Mouse (Mus musculus) MEL (cell line): ENCODE measurements around the gene Hrh1. TPM values are rescaled to one million over a fixed set of nuclear protein-coding genes. Genes with fewer than 3 reads are reported as not detected.

Experiments used
- DNase-seq: peaks from one replicate; pipeline ENCODE4 v3.0.0; 2011; ENCODE audit warnings: low read depth, low spot score
- H3K27ac ChIP-seq: 2 replicates; pipeline ENCODE4 v1.5.1; 2012; ENCODE audit warnings: low read depth, mild to moderate bottlenecking, control low read depth, low read length, moderate library complexity; ENCODE audit not compliant: control insufficient read depth
- H3K27me3 ChIP-seq, 2 experiments: fragments of 150-350 bp in 1 of 2; sonication (generic) in 1 of 2; 2 replicates each; pipeline ENCODE4 v1.6.1; 2012; ENCODE audit warnings: low read length in 2 of 2, mild to moderate bottlenecking in 2 of 2, improper control_type of control experiment in 1 of 2, moderate library complexity in 1 of 2; ENCODE audit not compliant: insufficient read depth in 2 of 2, control insufficient read depth in 1 of 2
- H3K36me3 ChIP-seq, 2 experiments: 2 replicates each; pipeline ENCODE4 v1.6.1; 2012 to 2014; ENCODE audit warnings: low read length in 2 of 2, improper control_type of control experiment in 1 of 2, inconsistent platforms in 1 of 2, mild to moderate bottlenecking in 1 of 2; ENCODE audit not compliant: insufficient read depth in 2 of 2, control insufficient read depth in 1 of 2
- H3K4me1 ChIP-seq, 2 experiments: fragments of 150-350 bp in 1 of 2; sonication (generic) in 1 of 2; 2 replicates each; pipeline ENCODE4 v1.6.1; 2012; ENCODE audit warnings: low read length in 2 of 2, improper control_type of control experiment in 1 of 2, mild to moderate bottlenecking in 1 of 2; ENCODE audit not compliant: insufficient read depth in 2 of 2, control insufficient read depth in 1 of 2
- H3K4me3 ChIP-seq, 2 experiments: fragments of 150-350 bp in 1 of 2; sonication (generic) in 1 of 2; 2 replicates each; pipeline ENCODE4 v1.5.1; 2012; ENCODE audit warnings: low read depth in 2 of 2, low read length in 2 of 2, mild to moderate bottlenecking in 2 of 2, moderate library complexity in 2 of 2, control low read depth in 1 of 2, improper control_type of control experiment in 1 of 2; ENCODE audit not compliant: control insufficient read depth in 1 of 2, insufficient read depth in 1 of 2
- H3K79me2 ChIP-seq: 2 replicates; pipeline ENCODE4 v1.6.1; 2012; ENCODE audit warnings: mild to moderate bottlenecking, low read length, moderate library complexity; ENCODE audit not compliant: control insufficient read depth, poor library complexity, insufficient read depth
- H3K9ac ChIP-seq: 2 replicates; pipeline ENCODE4 v1.6.1; 2012; ENCODE audit warnings: low read depth, mild to moderate bottlenecking, control low read depth, low read length, moderate library complexity; ENCODE audit not compliant: control insufficient read depth, poor library complexity, severe bottlenecking
- H3K9me3 ChIP-seq: fragments of 150-350 bp; sonication (generic); replicated peaks from 2 replicates; pipeline ENCODE4 v1.6.1; 2012; ENCODE audit warnings: mild to moderate bottlenecking, low read length, improper control_type of control experiment, moderate library complexity; ENCODE audit not compliant: insufficient read depth
- CHD2 ChIP-seq: IDR thresholded peaks from 2 replicates; pipeline ENCODE4 v1.6.1; 2011; ENCODE audit warnings: low read length, improper control_type of control experiment
- JUND ChIP-seq: IDR thresholded peaks from 2 replicates; pipeline ENCODE4 v1.6.1; 2011; ENCODE audit warnings: low read depth, mild to moderate bottlenecking, improper control_type of control experiment, low read length
- KAT2A ChIP-seq: conservative IDR thresholded peaks from 2 replicates; pipeline ENCODE4 v1.6.1; 2012; ENCODE audit warnings: low read depth, low read length, improper control_type of control experiment, inconsistent platforms
- MEF2A ChIP-seq: IDR thresholded peaks from 2 replicates; pipeline ENCODE4 v1.6.1; 2014; ENCODE audit warnings: low read depth, mild to moderate bottlenecking, inconsistent platforms, low read length, improper control_type of control experiment; ENCODE audit not compliant: poor library complexity, insufficient replicate concordance, severe bottlenecking; ENCODE audit errors: extremely low read depth
- MXI1 ChIP-seq: IDR thresholded peaks from 2 replicates; pipeline ENCODE4 v1.6.1; 2011; ENCODE audit warnings: mild to moderate bottlenecking, low read depth, low read length, improper control_type of control experiment
- MYB ChIP-seq: IDR thresholded peaks from 2 replicates; pipeline ENCODE4 v1.6.1; 2011; ENCODE audit warnings: mild to moderate bottlenecking, low read depth, low read length, improper control_type of control experiment
- NRF1 ChIP-seq: IDR thresholded peaks from 2 replicates; pipeline ENCODE4 v1.6.1; 2014; ENCODE audit warnings: low read depth, mild to moderate bottlenecking, inconsistent platforms, low read length, improper control_type of control experiment, moderate library complexity; ENCODE audit not compliant: poor library complexity, insufficient read depth, severe bottlenecking
- POLR2AphosphoS5 ChIP-seq: IDR thresholded peaks from 2 replicates; pipeline ENCODE4 v1.6.1; 2012; ENCODE audit warnings: low read depth, borderline replicate concordance, mild to moderate bottlenecking, inconsistent platforms, low read length, moderate library complexity, mixed read lengths
- RAD21 ChIP-seq: IDR thresholded peaks from 2 replicates; pipeline ENCODE4 v1.6.1; 2011; ENCODE audit warnings: mild to moderate bottlenecking, low read depth, low read length, improper control_type of control experiment
- RCOR1 ChIP-seq: IDR thresholded peaks from 2 replicates; pipeline ENCODE4 v1.6.1; 2012; ENCODE audit warnings: low read depth, mild to moderate bottlenecking, inconsistent platforms, low read length, improper control_type of control experiment
- TAL1 ChIP-seq: IDR thresholded peaks from 2 replicates; pipeline ENCODE4 v1.6.1; 2012; ENCODE audit warnings: mild to moderate bottlenecking, inconsistent platforms, low read length, moderate library complexity, mixed read lengths
- TBP ChIP-seq: IDR thresholded peaks from 2 replicates; pipeline ENCODE4 v1.8.0; 2011; ENCODE audit warnings: low read depth, low read length, improper control_type of control experiment
- TCF12 ChIP-seq: IDR thresholded peaks from 2 replicates; pipeline ENCODE4 v1.6.1; 2014; ENCODE audit warnings: low read depth, mild to moderate bottlenecking, inconsistent platforms, low read length, improper control_type of control experiment, moderate library complexity
- UBTF ChIP-seq: IDR thresholded peaks from 2 replicates; pipeline ENCODE4 v1.6.1; 2012; ENCODE audit warnings: low read depth, mild to moderate bottlenecking, inconsistent platforms, low read length, improper control_type of control experiment, moderate library complexity, borderline replicate concordance; ENCODE audit not compliant: insufficient read depth
- USF1 ChIP-seq: IDR thresholded peaks from 2 replicates; pipeline ENCODE4 v1.6.1; 2014; ENCODE audit warnings: low read depth, mild to moderate bottlenecking, inconsistent platforms, low read length, improper control_type of control experiment, moderate library complexity
- USF2 ChIP-seq, 2 experiments: IDR thresholded peaks; 2 replicates each; pipeline ENCODE4 v1.6.1; 2011 to 2012; ENCODE audit warnings: improper control_type of control experiment in 2 of 2, low read length in 2 of 2, borderline replicate concordance in 1 of 2, inconsistent platforms in 1 of 2, low read depth in 1 of 2, mild to moderate bottlenecking in 1 of 2; ENCODE audit not compliant: insufficient read depth in 1 of 2
- ZKSCAN1 ChIP-seq: IDR thresholded peaks from 2 replicates; pipeline ENCODE4 v1.6.1; 2012; ENCODE audit warnings: low read depth, mild to moderate bottlenecking, inconsistent platforms, low read length, improper control_type of control experiment, moderate library complexity
- ZMIZ1 ChIP-seq: IDR thresholded peaks from 2 replicates; pipeline ENCODE4 v1.6.1; 2012; ENCODE audit warnings: low read depth, mild to moderate bottlenecking, inconsistent platforms, low read length, improper control_type of control experiment, moderate library complexity
- ZNF384 ChIP-seq: IDR thresholded peaks from 2 replicates; pipeline ENCODE4 v1.6.1; 2012; ENCODE audit warnings: low read depth, mild to moderate bottlenecking, inconsistent platforms, low read length, improper control_type of control experiment
- polyA plus RNA-seq, 2 experiments: library from polyadenylated mRNA; stranded (reverse) in 1 of 2; unstranded in 1 of 2; fragments of >175 nt in 1 of 2; fragments of >200 nt in 1 of 2; gene quantifications; 2 replicates each; pipeline versions ENCODE4 v1.2.1 to v1.2.4; 2012; ENCODE audit warnings: low replicate concordance in 2 of 2, low read depth in 1 of 2; ENCODE audit not compliant: insufficient read length in 2 of 2, insufficient read depth in 1 of 2, missing spikeins in 1 of 2
- total RNA-seq: library from RNA; depleted of rRNA; stranded (reverse); fragments of 300-350 nt; gene quantifications from 2 replicates; pipeline ENCODE4 v1.2.3, GENCODE M21; 2012

Gene Hrh1
- total and polyA plus RNA-seq, 3 experiments: not detected

DNA sequence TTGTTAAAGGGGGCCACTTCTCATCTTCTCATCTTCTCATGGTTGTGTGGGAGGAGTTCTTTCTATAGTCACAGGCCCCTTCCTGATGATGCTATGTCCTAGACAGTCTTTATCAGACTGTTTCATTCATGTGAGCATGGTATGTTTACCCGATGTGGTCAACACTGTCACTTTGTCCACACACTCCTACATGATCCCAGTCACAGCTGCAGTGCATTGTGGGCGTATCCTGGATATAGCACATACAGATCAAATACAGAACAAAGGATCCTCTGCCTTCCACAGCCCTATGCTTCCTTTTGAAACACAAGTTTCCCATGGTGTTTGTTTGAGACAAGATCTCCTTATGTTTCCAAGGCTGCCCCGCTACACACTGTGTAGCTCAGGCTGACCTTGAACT, 76.3 kb downstream of the Hrh1 start:
- H3K27me3 ChIP-seq: no peaks in the 10 kb centered on the region
- H3K9me3 ChIP-seq: no peaks in the 10 kb centered on the region
- DNase-seq: no peak
- TF ChIP-seq TBP (no peak), CHD2 (no peak), MXI1 (no peak), MEF2A (no peak), KAT2A (no peak), RCOR1 (no peak), ZNF384 (no peak), MYB (no peak), ZMIZ1 (no peak)
- H3K36me3 ChIP-seq: no peaks in the 10 kb centered on the region
- H3K27ac ChIP-seq: no peak overlapping the region
- H3K79me2 ChIP-seq: no peaks in the 10 kb centered on the region
- no peak overlapping the region for H3K9ac ChIP-seq
- H3K4me3 ChIP-seq: no peak overlapping the region
- H3K4me1 ChIP-seq: no peaks in the 10 kb centered on the region

DNA sequence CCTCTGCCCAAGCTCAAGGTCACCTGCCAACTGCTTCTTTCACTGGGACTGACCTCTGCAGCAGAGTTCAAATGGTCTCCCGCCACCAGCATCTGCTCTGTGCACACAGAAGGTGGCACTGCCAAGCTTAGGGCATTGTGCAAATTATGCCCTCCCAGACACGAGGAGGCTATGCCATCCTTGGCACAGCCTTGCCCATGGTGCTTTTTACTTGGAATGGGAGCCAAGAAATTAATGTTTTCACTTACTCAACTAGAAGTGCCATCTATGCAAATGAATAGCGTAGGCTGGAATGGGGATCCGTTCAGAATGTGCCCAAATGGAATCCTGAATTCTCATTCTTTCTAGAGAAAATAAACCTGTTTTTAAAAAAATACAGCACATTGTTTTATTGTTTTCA, 77.2 kb downstream of the Hrh1 start:
- H3K36me3 ChIP-seq: no peaks in the 10 kb centered on the region
- no peak overlapping the region for H3K4me3 ChIP-seq
- H3K4me1 ChIP-seq: no peaks in the 10 kb centered on the region
- H3K27me3 ChIP-seq: no peaks in the 10 kb centered on the region
- no peaks in the 10 kb centered on the region for H3K9me3 ChIP-seq
- no peak for DNase-seq
- H3K9ac ChIP-seq: no peak overlapping the region
- H3K79me2 ChIP-seq: no peaks in the 10 kb centered on the region
- no peak for TF ChIP-seq KAT2A
- no peak for TF ChIP-seq NRF1
- TF ChIP-seq USF2 (IDR thresholded peaks at IDR 0.05; ENCODE audit: borderline replicate concordance in 1 of 2, insufficient read depth in 1 of 2, low read depth in 1 of 2, low read length in 2 of 2): no peak
- TF ChIP-seq ZKSCAN1: no peak
- no peak for TF ChIP-seq JUND
- no peak for TF ChIP-seq POLR2AphosphoS5
- no peak for TF ChIP-seq TAL1
- TF ChIP-seq USF1: no peak
- no peak for TF ChIP-seq UBTF
- no peak for TF ChIP-seq TCF12
- TF ChIP-seq RAD21: no peak
- H3K27ac ChIP-seq: no peak overlapping the region
